Mouse (Mus musculus): ENCODE data around the gene Dcaf5. TPM values are rescaled to one million over a fixed set of nuclear protein-coding genes. Genes with fewer than 3 reads are reported as not detected.

Dcaf5 gene
- total RNA-seq, 2 experiments from 2014 or later: 78.0 to 78.9 TPM

DNA sequence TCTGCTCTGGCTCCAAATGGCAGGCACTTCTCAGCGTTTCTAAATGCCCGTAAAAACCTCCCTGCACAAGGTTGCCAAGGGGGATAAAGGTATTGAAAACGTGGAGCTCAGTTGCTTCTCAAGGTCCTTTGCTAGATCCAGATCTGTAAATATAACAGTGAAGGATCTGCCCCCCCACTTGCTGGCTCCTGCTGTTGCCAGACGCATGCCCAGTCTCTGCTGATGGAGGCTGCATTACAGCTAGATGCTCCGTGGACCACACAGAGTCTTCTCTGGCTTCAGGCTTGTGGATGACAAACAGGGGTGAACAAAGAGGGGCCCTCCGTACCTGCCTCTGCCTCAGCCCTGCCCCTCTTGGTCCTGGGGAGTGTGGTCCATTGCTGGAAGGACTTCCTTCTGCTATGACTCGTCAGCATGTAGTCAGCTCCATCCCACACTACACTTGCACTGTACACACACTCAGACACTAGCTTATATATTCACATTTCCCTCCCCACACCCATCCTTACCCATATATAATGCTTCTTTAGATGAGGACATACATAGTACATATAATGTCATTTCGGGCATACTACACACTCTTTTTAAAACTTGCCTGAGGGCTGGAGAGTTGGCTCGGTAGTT lies 135.5 kb downstream of the Dcaf5 start:
- peak in 1 of 2 experiments; percentile 25 for DNase-seq (ENCODE audit: low spot score in 2 of 2)
- intact Hi-C loops (cut with DNase I): no loop called here

DNA sequence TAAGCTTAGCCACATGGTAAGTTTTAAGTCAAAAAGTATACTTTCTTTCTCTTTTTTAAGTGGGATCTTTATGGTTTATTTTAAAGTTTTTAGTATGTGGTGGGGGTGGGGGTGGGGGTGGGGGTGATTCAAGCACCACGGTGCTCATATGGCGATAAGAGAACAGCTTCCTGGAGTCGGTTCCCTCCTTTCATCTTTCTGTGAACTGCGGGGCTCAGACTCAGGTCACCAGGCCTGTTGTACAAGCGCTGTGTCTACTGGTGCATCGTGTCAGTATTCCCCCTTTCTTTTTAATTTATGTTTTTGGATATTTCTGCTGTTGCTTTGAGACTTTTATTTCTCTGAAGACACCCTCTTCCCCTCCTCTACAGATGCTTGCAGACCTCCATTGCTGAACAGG lies 137.7 kb downstream of the Dcaf5 start:
- intact Hi-C loops (cut with DNase I): no loop called here
- DNase-seq (ENCODE audit: low spot score in 2 of 2): no peak

DNA sequence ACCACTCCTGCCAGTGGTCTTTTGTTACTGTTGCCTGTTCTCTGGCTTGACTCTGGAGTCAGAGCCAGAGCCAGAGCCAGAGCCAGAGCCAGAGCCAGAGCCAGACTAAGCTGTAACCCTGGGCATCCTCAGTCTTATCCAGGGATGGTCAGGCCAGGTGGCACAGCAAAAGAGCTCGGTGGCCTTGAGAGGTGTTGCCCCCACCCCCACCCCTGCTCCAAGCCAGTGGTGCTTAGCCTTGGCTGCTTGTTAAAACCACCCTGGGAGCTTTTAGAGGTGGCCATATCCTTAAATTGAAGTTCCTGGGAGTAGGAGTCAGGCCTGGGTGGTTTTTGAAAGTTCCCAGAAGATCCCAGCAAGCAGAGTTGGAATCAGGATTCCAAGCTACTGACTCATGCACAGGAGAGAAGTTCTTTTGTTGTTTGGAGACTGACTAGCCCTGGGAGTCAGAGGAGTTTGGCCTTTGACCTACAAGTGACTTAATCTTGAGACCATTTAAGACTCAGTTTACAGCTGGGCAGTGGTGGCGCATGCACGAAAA lies 144.4 kb downstream of the Dcaf5 start:
- DNase-seq (ENCODE audit: low spot score in 2 of 2): no peak
- intact Hi-C loops (cut with DNase I): no loop called here

DNA sequence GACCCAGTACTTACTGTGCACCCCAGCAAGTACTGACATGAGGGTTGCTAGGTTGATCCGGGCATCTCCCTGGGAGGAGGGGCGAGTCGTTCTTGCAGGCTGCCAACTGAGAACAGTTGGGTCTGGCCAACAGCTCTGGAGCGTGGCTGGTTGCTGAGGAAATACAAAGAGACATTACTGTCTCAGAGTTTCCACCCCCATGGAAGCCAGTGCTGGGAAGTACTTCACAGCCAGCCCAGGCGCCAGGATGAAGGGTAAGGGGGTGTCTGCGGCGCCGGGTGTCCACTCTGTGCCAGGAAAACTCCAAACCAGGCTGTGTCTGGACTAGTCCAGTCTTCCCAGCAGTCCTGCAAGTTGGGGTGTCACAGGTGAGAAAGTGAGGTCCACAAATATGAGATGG lies 145.4 kb downstream of the Dcaf5 start:
- intact Hi-C loops (cut with DNase I): no loop called here
- peak; percentile 47 for DNase-seq (ENCODE audit: low spot score in 2 of 2)

DNA sequence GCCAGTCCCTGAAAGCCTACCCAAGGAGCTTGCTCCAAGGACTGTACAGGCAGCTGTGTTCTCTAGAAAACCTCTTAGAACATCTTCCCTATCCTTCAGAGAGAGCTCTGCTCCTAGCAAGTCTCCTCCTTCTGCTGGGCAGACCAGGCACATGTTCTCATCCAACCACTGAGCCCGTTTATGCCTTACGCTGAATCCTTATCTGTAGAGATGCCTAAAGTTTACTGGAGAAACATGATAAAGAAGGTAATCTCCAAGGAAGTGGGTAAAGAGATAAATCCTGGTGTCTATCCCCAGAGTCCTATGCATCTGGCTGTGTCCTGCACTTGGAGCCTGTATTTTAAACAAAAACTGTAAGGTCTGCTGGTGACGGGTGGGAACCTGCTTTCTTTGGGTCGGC lies 145.9 kb downstream of the Dcaf5 start:
- no peak for DNase-seq (ENCODE audit: low spot score in 2 of 2)
- intact Hi-C loops (cut with DNase I): no loop called here

DNA sequence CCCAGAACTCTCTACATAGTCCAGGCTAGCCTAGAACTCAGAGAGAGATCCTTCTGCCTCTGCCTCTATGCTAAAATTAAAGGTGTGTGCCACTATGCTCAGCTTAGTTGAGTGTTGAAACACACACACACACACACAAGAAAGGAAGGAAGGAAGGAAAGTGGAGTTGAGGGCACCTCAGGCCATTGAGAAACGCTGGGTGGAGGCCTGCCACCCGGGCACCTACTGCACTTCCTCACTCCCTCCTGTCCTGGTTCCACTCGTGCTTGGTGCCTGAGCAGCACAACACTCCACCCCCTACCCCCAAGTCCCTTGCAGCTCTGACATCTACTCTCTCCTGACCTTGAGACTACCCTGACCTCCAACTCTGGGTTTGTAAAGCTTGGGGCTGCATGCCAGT lies 146.7 kb downstream of the Dcaf5 start:
- intact Hi-C loops (cut with DNase I): no loop called here
- no peak for DNase-seq (ENCODE audit: low spot score in 2 of 2)

DNA sequence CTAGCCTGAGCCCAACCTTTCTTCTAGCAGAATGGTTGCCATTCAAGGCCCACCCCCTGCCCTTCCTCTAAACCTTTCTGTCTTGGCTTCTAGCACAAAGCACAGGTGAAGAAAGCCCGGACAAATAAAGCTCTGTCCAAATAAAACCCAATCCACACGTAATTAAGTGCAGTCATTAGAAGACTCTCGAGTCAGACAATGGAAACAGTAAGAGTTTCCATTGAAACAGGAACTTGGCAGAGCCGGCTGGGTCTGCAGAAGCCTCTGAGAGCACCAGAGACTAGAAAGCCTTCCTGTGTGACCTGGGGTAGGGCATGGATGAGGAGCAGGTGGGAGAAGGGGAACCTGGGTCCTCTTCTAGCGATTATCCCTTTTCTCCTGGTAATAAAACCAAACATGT lies 150.5 kb downstream of the Dcaf5 start:
- intact Hi-C loops (cut with DNase I): no loop called here
- no peak for DNase-seq (ENCODE audit: low spot score in 2 of 2)

Small RNA genes within 50 kb of the gene (microRNA-seq; reads per million reads assigned to microRNA genes)
- 252 to 267 reads per million in 2 experiments for gene Mir1843a

Other genes with a start within 250 kb of the Dcaf5 start
- 100 to 1,000 TPM; 125 to 145 TPM for gene Actn1, start 176.2 kb downstream of the Dcaf5 start, total RNA-seq (2021)
- gene Exd2, start 26.5 kb upstream of the Dcaf5 start, total RNA-seq (2021): 100 to 1,000 TPM in 1 of 2 experiments, 10 to 100 TPM in 1; 97.7 to 134 TPM
- gene Galnt16, start 81.7 kb upstream of the Dcaf5 start, total RNA-seq (2021): 10 to 100 TPM; 61.8 to 73.1 TPM
- 10 to 100 TPM; 40.1 to 40.5 TPM for gene Slc39a9, start 207.3 kb upstream of the Dcaf5 start, total RNA-seq (2021)
- gene Erh, start 207.7 kb upstream of the Dcaf5 start, total RNA-seq (2021): 10 to 100 TPM; 46.8 to 53.1 TPM

Measured in left cerebral cortex, postnatal 14 days (tissue).